Mouse (Mus musculus): ENCODE results near the gene Dscam. TPM values are rescaled to one million over a fixed set of nuclear protein-coding genes. Genes with fewer than 3 reads are reported as not detected.

Dscam gene
- polyA plus RNA-seq (2012; fragmentation: generic; extraction: Trizol): not detected

DNA sequence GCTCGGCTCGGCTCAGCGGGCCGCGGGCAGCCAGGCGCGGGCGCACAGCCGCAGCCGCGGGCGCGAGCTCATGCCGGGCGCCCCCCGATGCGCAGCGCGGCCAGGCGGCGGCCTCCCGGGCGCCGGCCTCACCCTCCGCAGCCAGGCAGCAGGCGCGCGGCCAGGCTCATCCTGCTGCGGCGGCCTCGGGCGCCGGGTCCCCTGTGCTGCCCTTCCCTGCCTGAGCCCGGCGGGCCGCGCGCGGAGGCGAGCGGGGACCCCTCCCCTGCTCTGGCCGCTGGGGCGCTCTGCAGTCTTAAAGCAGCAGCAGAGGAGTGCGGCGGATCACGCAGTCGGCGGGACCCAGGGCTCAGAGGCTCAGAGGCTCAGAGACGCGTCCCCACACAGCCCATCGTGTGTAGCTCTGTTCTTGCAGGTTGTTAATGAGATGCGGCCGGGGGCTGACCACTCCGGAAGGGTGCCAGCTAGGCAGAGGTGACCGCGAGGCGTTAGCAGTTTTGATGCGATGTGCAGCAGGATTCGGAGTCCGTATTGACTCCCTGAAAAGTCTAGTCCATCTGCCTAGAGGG lies at the start of gene Dscam:
Gene Dscam, minus strand, starts transcription at position 240 of the 569 bp plus-strand sequence.

Other genes with a start within 250 kb of the Dscam start
- gene Bace2, start 186.0 kb upstream of the Dscam start, polyA plus RNA-seq (2012; fragmentation: generic; extraction: Trizol): 10 to 100 TPM in 1 of 2 experiments, under 1 TPM in 1; 0.30 to 10.3 TPM